Comparison of ENCODE assay signal across 27 mouse cellular contexts in the genomic region with DNA sequence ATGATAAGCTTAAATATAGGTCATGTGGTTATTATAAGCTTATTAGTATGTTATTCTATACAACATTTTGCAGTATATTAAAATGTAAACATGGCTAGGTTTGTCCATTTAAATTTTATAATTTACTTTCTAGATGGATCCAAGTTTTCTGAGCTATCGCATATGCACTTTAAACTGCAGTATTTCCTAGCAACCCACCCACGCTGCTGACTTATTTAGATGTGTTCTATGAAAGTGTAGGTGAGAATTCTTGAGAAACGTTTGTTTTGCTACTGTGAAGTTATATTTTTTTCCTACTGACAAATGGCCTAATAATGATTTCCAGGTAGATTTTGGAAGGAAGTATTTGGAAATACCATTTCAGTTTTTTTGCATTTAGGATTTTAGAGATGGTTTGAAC.
DNase-seq lines count a peak whose midpoint lies in the region; ATAC-seq and TF ChIP-seq lines count a peak whose summit lies in the region.
"Had no signal": no experiment of that assay in that cellular context is flagged by ENCODE, and none has a peak within 500 bp of the region (broad histone marks: within the 10 kb centered on the region; RNA-seq: fewer than 3 reads in every experiment).

No protein-coding gene starts in this region.

- intact Hi-C loops in left cerebral cortex, postnatal 14 days (cut with DNase I): no loop called here
- intact Hi-C loops in left cerebral cortex, adult 2 months (cut with DNase I): no loop called here

- ATAC-seq in frontal cortex, adult (ENCODE audit: low TSS enrichment): peak; percentile 47; the same call in 1 of the 2 replicates
- ATAC-seq: activated CD4-positive, CD25-positive, alpha-beta regulatory T cell, adult 4 months; CD4-positive, CD25-positive, alpha-beta regulatory T cell, adult 4 months; forebrain, embryonic 14.5 days; forebrain, embryonic 16.5 days; Patski had no signal

- H3K4me3 ChIP-seq in left cerebral cortex, adult 2 months: no peak overlapping the region
- H3K4me3 ChIP-seq: embryonic facial prominence, embryonic 13.5 days; embryonic facial prominence, embryonic 15.5 days; erythroblast, embryonic 14.5 days; forebrain, embryonic 10.5 days; forebrain, embryonic 12.5 days had no signal

- DNase-seq in frontal cortex, postnatal 36 days (ENCODE audit: low spot score in 2 of 2): no peak
- peak; percentile 41 to 67 for DNase-seq in left cerebral cortex, postnatal 14 days (ENCODE audit: low spot score in 2 of 2)
- no peak for DNase-seq in left cerebral cortex, adult 2 months (ENCODE audit: extremely low spot score in 1 of 2, low spot score in 2 of 2)
- peak; percentile 11 for DNase-seq in right cerebral cortex, postnatal 14 days
- DNase-seq in right cerebral cortex, postnatal 36 days (ENCODE audit: low spot score in 2 of 2): no peak
- DNase-seq: adrenal gland, adult 8-10 months; adrenal gland, postnatal 14 days; adrenal gland, postnatal 36 days; B cell, adult 2 months; cerebellum, adult 11 months; cerebellum, adult 18-20 months; cerebellum, adult 8-10 months; cerebellum, adult 9-11 months; cerebellum, postnatal 14 days; cerebellum, postnatal 36 days; embryo, embryonic 11 days had no signal

- no peak for TF ChIP-seq CTCF in left cerebral cortex, adult 2 months (IDR thresholded peaks at IDR 0.05)

- no peak overlapping the region; the same call in 1 of the 2 replicates for H3K27ac ChIP-seq in left cerebral cortex, adult 2 months
- H3K27ac ChIP-seq: embryonic facial prominence, embryonic 13.5 days; embryonic facial prominence, embryonic 15.5 days; forebrain, embryonic 10.5 days; forebrain, embryonic 12.5 days had no signal

Comparison
In these comparisons a context has a peak if more than half of its experiments do, and no peak if none do; other contexts are left out.
1. DNase-seq: peak in left cerebral cortex, postnatal 14 days (2 of 2) and right cerebral cortex, postnatal 14 days (single experiment); none in frontal cortex, postnatal 36 days (0 of 2), left cerebral cortex, adult 2 months (0 of 2) and right cerebral cortex, postnatal 36 days (0 of 2).